Mouse (Mus musculus) mature B cell (primary cell): Measurements from ENCODE around the gene St3gal4.

Experiments used
- in situ Hi-C: fragments of 300-500 bp; cut with MboI; formaldehyde crosslinking; loops from 2 replicates; pipeline ENCODE4 v1.14.3; 2019

The St3gal4 gene

GRCm38 (mm10) chr9:35004113-35004512, 115.0 kb downstream of the St3gal4 start:
- in situ Hi-C loops = no loop called here

- in situ Hi-C loops = no loop called here
Observed at GRCm38 (mm10) chr9:34997880-34998865, 120.9 kb downstream of the St3gal4 start.
